In genomic region chr7:112643866-112644543, GRCm38 (mm10) we compare ENCODE assay signal across 14 mouse cellular contexts. TPM values are rescaled to one million over a fixed set of nuclear protein-coding genes. Genes with fewer than 3 reads are reported as not detected.
DNase-seq lines count a peak whose midpoint lies in the region; TF ChIP-seq lines count a peak whose summit lies in the region.
"Had no signal": no experiment of that assay in that cellular context is flagged by ENCODE, and none has a peak within 500 bp of the region (broad histone marks: within the 10 kb centered on the region; RNA-seq: fewer than 3 reads in every experiment).

No protein-coding gene starts in this region.

- no peak for TF ChIP-seq CTCF in kidney, adult 2 months (conservative IDR thresholded peaks at IDR 0.05; ENCODE audit: insufficient read depth, insufficient read length, low read depth, low read length)

- TF ChIP-seq POLR2A in kidney, adult 2 months (IDR thresholded peaks at IDR 0.05; ENCODE audit: low read depth, low read length), result no peak

- H3K4me1 ChIP-seq in kidney, adult 2 months (ENCODE audit: control insufficient read depth, insufficient read depth, low read length), result no peaks in the 10 kb centered on the region
- H3K4me1 ChIP-seq: limb, embryonic 10.5 days; liver, embryonic 15.5 days had no signal

- no peaks in the 10 kb centered on the region for H3K27me3 ChIP-seq in kidney, adult 2 months (replicated peaks; ENCODE audit: control insufficient read depth, insufficient read depth, low read length)
- H3K27me3 ChIP-seq: embryonic facial prominence, embryonic 13.5 days; liver, embryonic 15.5 days had no signal

- H3K4me3 ChIP-seq in kidney, adult 2 months (ENCODE audit: insufficient read depth, low read depth, low read length), result no peak overlapping the region
- H3K4me3 ChIP-seq: embryonic facial prominence, embryonic 13.5 days; limb, embryonic 10.5 days; liver, embryonic 15.5 days; midbrain, embryonic 10.5 days had no signal

- 83% methylated on average over 6 of the region's 6 CpGs for WGBS in kidney, adult 2 months

- DNase-seq in kidney, adult 2 months, result peak; percentile 19
- DNase-seq in kidney, adult 11 months, result no peak
- DNase-seq in 416B (ENCODE audit: low read depth), result peak; percentile 64
- DNase-seq in brain, adult 2 months (ENCODE audit: low read depth, low spot score), result peak; percentile 50
- peak; percentile 49 to 68 for DNase-seq in cerebellum, postnatal 14 days
- no peak for DNase-seq in MN1 (ENCODE audit: low spot score)
- DNase-seq in right cerebral cortex, postnatal 25 days, result no peak
- DNase-seq: heart, postnatal 10 days had no signal

- no peak overlapping the region for H3K27ac ChIP-seq in kidney, adult 2 months (ENCODE audit: insufficient read depth, low read depth, low read length)
- H3K27ac ChIP-seq: embryonic facial prominence, embryonic 13.5 days; hindbrain, postnatal 0 days; limb, embryonic 10.5 days; liver, embryonic 15.5 days; midbrain, embryonic 10.5 days; stomach, postnatal 0 days had no signal

- H3K36me3 ChIP-seq in kidney, adult 2 months (ENCODE audit: control insufficient read depth, insufficient read depth, low read length), result no peaks in the 10 kb centered on the region
- H3K36me3 ChIP-seq: embryonic facial prominence, embryonic 13.5 days; limb, embryonic 10.5 days; liver, embryonic 15.5 days; midbrain, embryonic 10.5 days had no signal

RNA-seq across cellular contexts. Expression of gene Tead1, which starts 35.1 kb away (rescaled TPM):
- polyA plus RNA-seq in kidney, adult 2 months (2012; rRNA removed), result 14.7 TPM in 2 replicates

Comparison
In these comparisons a context has a peak if more than half of its experiments do, and no peak if none do; other contexts are left out.
1. DNase-seq: peak in kidney, adult 2 months (single experiment), 416B (single experiment), brain, adult 2 months (single experiment) and cerebellum, postnatal 14 days (2 of 2); none in kidney, adult 11 months (single experiment), MN1 (single experiment) and right cerebral cortex, postnatal 25 days (single experiment).